Mouse (Mus musculus) forebrain, embryonic 16.5 days (tissue): ENCODE results near the gene Irf3. TPM values are rescaled to one million over a fixed set of nuclear protein-coding genes. Genes with fewer than 3 reads are reported as not detected.
A peak's percentile ranks its signal among the peaks of the same experiment; 100 is the strongest.

Source experiments
- ATAC-seq: fragments of 200-750 bp; cut with Nextera tagmentation; 2 replicates; pipeline ENCODE4 v1.8.0; 2017; ENCODE audit warnings: mild to moderate bottlenecking, moderate library complexity
- H3K27ac ChIP-seq: fragments of 300-500 bp; sonication (generic); 2 replicates; pipeline ENCODE4 v1.5.1; 2014; ENCODE audit warnings: low read length, control low read depth
- H3K27me3 ChIP-seq: fragments of 300-500 bp; sonication (generic); replicated peaks from 2 replicates; pipeline ENCODE4 v1.6.1; 2014; ENCODE audit warnings: low read length; ENCODE audit not compliant: control insufficient read depth, insufficient read depth
- H3K36me3 ChIP-seq: fragments of 300-500 bp; sonication (generic); 2 replicates; pipeline ENCODE4 v1.6.1; 2014; ENCODE audit not compliant: control insufficient read depth, insufficient read depth
- H3K4me1 ChIP-seq: fragments of 300-500 bp; sonication (generic); replicated peaks from 2 replicates; pipeline ENCODE4 v1.6.1; 2014; ENCODE audit warnings: low read length; ENCODE audit not compliant: control insufficient read depth, insufficient read depth
- H3K4me2 ChIP-seq: fragments of 300-500 bp; sonication (generic); 2 replicates; pipeline ENCODE4 v1.6.1; 2014; ENCODE audit warnings: mild to moderate bottlenecking, low read length, control low read depth
- H3K4me3 ChIP-seq: fragments of 300-500 bp; sonication (generic); replicated peaks from 2 replicates; pipeline ENCODE4 v1.5.1; 2014; ENCODE audit warnings: mild to moderate bottlenecking, low read length, control low read depth
- H3K9ac ChIP-seq: fragments of 300-500 bp; sonication (generic); replicated peaks from 2 replicates; pipeline ENCODE4 v1.6.1; 2014; ENCODE audit warnings: low read depth, low read length, control low read depth
- H3K9me3 ChIP-seq: fragments of 300-500 bp; sonication (generic); 2 replicates; pipeline ENCODE4 v1.6.1; 2016; ENCODE audit warnings: low read length; ENCODE audit not compliant: control insufficient read depth
- WGBS: fragments of 180-500 bp; shearing (Covaris S2); extraction: QIAGEN DNeasy Blood & Tissue Kit; methylation state at CpG from one replicate; pipeline ENCODE4 v1.1.7; 2014; 5-methylcytosine and 5-hydroxymethylcytosine counted together
- microRNA-seq: library from miRNA; unstranded; fragments of <30 nt; microRNA quantifications from one replicate; pipeline ENCODE4, GENCODE M21; 2017
- polyA plus RNA-seq: library from polyadenylated mRNA; unstranded; fragments of >200 nt; fragmentation: Nextera tagmentation; extraction: Ambion mirVana; gene quantifications from 2 replicates; pipeline ENCODE4 v1.2.1, GENCODE M21; 2015

Irf3 gene
- polyA plus RNA-seq, 1 experiment from 2014 or later: 60.6 TPM

- no peak for ATAC-seq
- H3K27me3 ChIP-seq: no peaks in the 10 kb centered on the region
- H3K4me1 ChIP-seq: peaks cover 18% of the 10 kb centered on the region
- H3K4me3 ChIP-seq: no peak overlapping the region
- no peaks in the 10 kb centered on the region for H3K9me3 ChIP-seq
- peaks cover 54% of the 10 kb centered on the region for H3K36me3 ChIP-seq
- WGBS: 96% methylated on average over 26 of the region's 26 CpGs
- no peak overlapping the region for H3K27ac ChIP-seq
- H3K4me2 ChIP-seq: no peak overlapping the region
- no peak overlapping the region for H3K9ac ChIP-seq
These were observed 49.5 kb downstream of the Irf3 start for GRCm38 (mm10) chr7:45046853-45047350.

GRCm38 (mm10) chr7:45047491-45047890, 50.0 kb downstream of the Irf3 start:
- peaks cover 54% of the 10 kb centered on the region for H3K36me3 ChIP-seq
- no peak overlapping the region for H3K9ac ChIP-seq
- H3K27ac ChIP-seq: no peak overlapping the region
- ATAC-seq: no peak
- WGBS: 93% methylated on average over 14 of the region's 14 CpGs
- no peak overlapping the region for H3K4me3 ChIP-seq
- no peaks in the 10 kb centered on the region for H3K9me3 ChIP-seq
- no peak overlapping the region for H3K4me2 ChIP-seq
- peaks cover 18% of the 10 kb centered on the region for H3K4me1 ChIP-seq
- no peaks in the 10 kb centered on the region for H3K27me3 ChIP-seq

- Histone ChIP-seq H3K9me3 (no peaks in the 10 kb centered on the region), H3K4me3 (no peak overlapping the region), H3K36me3 (peaks cover 47% of the 10 kb centered on the region), H3K4me1 (peaks cover 18% of the 10 kb centered on the region), H3K27ac (no peak overlapping the region), H3K9ac (no peak overlapping the region), H3K4me2 (no peak overlapping the region), H3K27me3 (no peaks in the 10 kb centered on the region)
- no peak for ATAC-seq
- 87% methylated on average over 37 of the region's 38 CpGs for WGBS
These were observed 50.8 kb downstream of the Irf3 start for GRCm38 (mm10) chr7:45048001-45048890.

GRCm38 (mm10) chr7:45048923-45049657, 51.6 kb downstream of the Irf3 start:
- Histone ChIP-seq H3K4me1 (peaks cover 23% of the 10 kb centered on the region), H3K27me3 (no peaks in the 10 kb centered on the region), H3K9ac (no peak overlapping the region), H3K27ac (no peak overlapping the region), H3K4me3 (no peak overlapping the region), H3K9me3 (no peaks in the 10 kb centered on the region), H3K4me2 (no peak overlapping the region), H3K36me3 (peaks cover 43% of the 10 kb centered on the region)
- ATAC-seq: no peak
- WGBS: 89% methylated on average over 23 of the region's 23 CpGs

GRCm38 (mm10) chr7:45050945-45051600, 53.6 kb downstream of the Irf3 start:
- H3K4me2 ChIP-seq: peak overlapping the region; percentile 89
- H3K4me3 ChIP-seq: peak overlapping the region; percentile 95
- H3K9me3 ChIP-seq: no peaks in the 10 kb centered on the region
- H3K27ac ChIP-seq: peak overlapping the region; percentile 45
- peaks cover 28% of the 10 kb centered on the region for H3K4me1 ChIP-seq
- H3K36me3 ChIP-seq: peaks cover 31% of the 10 kb centered on the region
- ATAC-seq: peak; percentile 52
- 1% methylated on average over 15 of the region's 16 CpGs for WGBS
- no peaks in the 10 kb centered on the region for H3K27me3 ChIP-seq
- H3K9ac ChIP-seq: peak overlapping the region; percentile 88

GRCm38 (mm10) chr7:45051601-45051974, 54.1 kb downstream of the Irf3 start:
- H3K9ac ChIP-seq: peak overlapping the region; percentile 88
- no peak for ATAC-seq
- H3K9me3 ChIP-seq: no peaks in the 10 kb centered on the region
- H3K27ac ChIP-seq: peak overlapping the region; percentile 99
- under 1% methylated on average over 13 of the region's 13 CpGs for WGBS
- H3K4me1 ChIP-seq: peaks cover 28% of the 10 kb centered on the region
- peak overlapping the region; percentile 95 for H3K4me3 ChIP-seq
- peak overlapping the region; percentile 89 for H3K4me2 ChIP-seq
- H3K36me3 ChIP-seq: peaks cover 29% of the 10 kb centered on the region
- no peaks in the 10 kb centered on the region for H3K27me3 ChIP-seq

Small RNA genes lying within 50 kb of the gene (microRNA-seq; reads per million reads assigned to microRNA genes)
- not detected for gene Mir7054

Other genes starting within 250 kb of the Irf3 start
- gene Vrk3, start 249.2 kb upstream of the Irf3 start, polyA plus RNA-seq: 34.6 and 36.0 TPM in 2 replicates
- 1.1 and 1.8 TPM in 2 replicates for gene Zfp473, start 246.6 kb upstream of the Irf3 start, polyA plus RNA-seq
- gene Nup62, start 181.6 kb upstream of the Irf3 start, polyA plus RNA-seq: 53.9 and 56.1 TPM in 2 replicates
- 0.44 and 2.3 TPM in 2 replicates for gene Il4i1, start 181.3 kb upstream of the Irf3 start, polyA plus RNA-seq
- 3.4 and 3.7 TPM in 2 replicates for gene Atf5, start 181.0 kb upstream of the Irf3 start, polyA plus RNA-seq
- gene Akt1s1, start 148.7 kb upstream of the Irf3 start, polyA plus RNA-seq: 103 and 110 TPM in 2 replicates
- 121 and 122 TPM in 2 replicates for gene Tbc1d17, start 148.6 kb upstream of the Irf3 start, polyA plus RNA-seq
- 29.4 and 32.6 TPM in 2 replicates for gene Pnkp, start 140.5 kb upstream of the Irf3 start, polyA plus RNA-seq
- gene Ptov1, start 127.9 kb upstream of the Irf3 start, polyA plus RNA-seq: 551 and 582 TPM in 2 replicates
- 158 and 166 TPM in 2 replicates for gene Med25, start 104.9 kb upstream of the Irf3 start, polyA plus RNA-seq
- gene Fuz, start 101.6 kb upstream of the Irf3 start, polyA plus RNA-seq: 21.1 and 21.2 TPM in 2 replicates
- gene Ap2a1, start 68.2 kb upstream of the Irf3 start, polyA plus RNA-seq: 111 and 113 TPM in 2 replicates
- 0.15 TPM in 1 of 2 replicates, not detected in the other for gene Tsks, start 54.4 kb upstream of the Irf3 start, polyA plus RNA-seq
- gene Cpt1c, start 22.8 kb upstream of the Irf3 start, polyA plus RNA-seq: 49.1 and 63.9 TPM in 2 replicates
- 646 and 707 TPM in 2 replicates for gene Prmt1, start 11.1 kb upstream of the Irf3 start, polyA plus RNA-seq
- 15.3 and 16.0 TPM in 2 replicates for gene Bcl2l12, start 1.1 kb downstream of the Irf3 start, polyA plus RNA-seq
- gene Scaf1, start 18.7 kb downstream of the Irf3 start, polyA plus RNA-seq: 42.1 and 44.3 TPM in 2 replicates
- gene Rras, start 20.3 kb downstream of the Irf3 start, polyA plus RNA-seq: 10.1 and 12.0 TPM in 2 replicates
- gene Prr12, start 55.2 kb downstream of the Irf3 start, polyA plus RNA-seq: 15.2 and 17.3 TPM in 2 replicates
- 60.8 and 65.7 TPM in 2 replicates for gene Nosip, start 64.8 kb downstream of the Irf3 start, polyA plus RNA-seq
- 13.3 and 13.6 TPM in 2 replicates for gene Prrg2, start 65.0 kb downstream of the Irf3 start, polyA plus RNA-seq
- 50.8 and 66.2 TPM in 2 replicates for gene Rcn3, start 94.6 kb downstream of the Irf3 start, polyA plus RNA-seq
- 17.7 and 24.4 TPM in 2 replicates for gene Fcgrt, start 106.2 kb downstream of the Irf3 start, polyA plus RNA-seq
- 860 and 958 TPM in 2 replicates for gene Rps11, start 126.8 kb downstream of the Irf3 start, polyA plus RNA-seq
- gene Rpl13a, start 131.1 kb downstream of the Irf3 start, polyA plus RNA-seq: 722 and 741 TPM in 2 replicates
- not detected in 2 replicates for gene Gm45713, start 138.6 kb downstream of the Irf3 start, polyA plus RNA-seq
- gene Flt3l, start 138.8 kb downstream of the Irf3 start, polyA plus RNA-seq: 1.1 and 1.4 TPM in 2 replicates
- gene Pih1d1, start 156.7 kb downstream of the Irf3 start, polyA plus RNA-seq: 84.2 and 90.2 TPM in 2 replicates
- 19.3 and 20.9 TPM in 2 replicates for gene Aldh16a1, start 156.9 kb downstream of the Irf3 start, polyA plus RNA-seq
- gene Slc17a7, start 166.3 kb downstream of the Irf3 start, polyA plus RNA-seq: 20.1 and 22.8 TPM in 2 replicates
- 0.51 TPM in 1 of 2 replicates, not detected in the other for gene Gfy, start 181.9 kb downstream of the Irf3 start, polyA plus RNA-seq
- 0.63 TPM in 1 of 2 replicates, not detected in the other for gene Pth2, start 183.3 kb downstream of the Irf3 start, polyA plus RNA-seq
- 0.58 and 0.95 TPM in 2 replicates for gene Ccdc155, start 207.2 kb downstream of the Irf3 start, polyA plus RNA-seq
- gene Dkkl1, start 214.5 kb downstream of the Irf3 start, polyA plus RNA-seq: 1.1 and 2.2 TPM in 2 replicates
- gene Tead2, start 218.1 kb downstream of the Irf3 start, polyA plus RNA-seq: 73.1 and 79.5 TPM in 2 replicates
- gene Cd37, start 241.5 kb downstream of the Irf3 start, polyA plus RNA-seq: 1.5 and 1.6 TPM in 2 replicates
- 0.30 and 0.47 TPM in 2 replicates for gene Slc6a16, start 243.4 kb downstream of the Irf3 start, polyA plus RNA-seq